Mouse (Mus musculus) megakaryocyte, embryonic 14.5 days (primary cell): ENCODE data around the gene Lrrc75b.

ENCODE experiments used
- FLI1 ChIP-seq: IDR thresholded peaks from 2 replicates; pipeline ENCODE4 v1.6.1; 2012; ENCODE audit warnings: low read length, inconsistent platforms, mixed read lengths
- GATA1 ChIP-seq: IDR thresholded peaks from 3 replicates; pipeline ENCODE4 v1.6.1; 2012; ENCODE audit warnings: mixed read lengths, low read length, inconsistent platforms, borderline replicate concordance

- TF ChIP-seq GATA1 (no peak), FLI1 (no peak)
Observed at GRCm38 (mm10) chr10:75511897-75512296, 48.2 kb downstream of the Lrrc75b start.
